Mouse (Mus musculus) cerebellum, adult 18-20 months (tissue): ENCODE data around the gene Cyb5rl.

ENCODE experiments used
- DNase-seq, 2 experiments: peaks; one replicate each; pipeline ENCODE4 v3.0.0; 2021

Cyb5rl gene

DNA sequence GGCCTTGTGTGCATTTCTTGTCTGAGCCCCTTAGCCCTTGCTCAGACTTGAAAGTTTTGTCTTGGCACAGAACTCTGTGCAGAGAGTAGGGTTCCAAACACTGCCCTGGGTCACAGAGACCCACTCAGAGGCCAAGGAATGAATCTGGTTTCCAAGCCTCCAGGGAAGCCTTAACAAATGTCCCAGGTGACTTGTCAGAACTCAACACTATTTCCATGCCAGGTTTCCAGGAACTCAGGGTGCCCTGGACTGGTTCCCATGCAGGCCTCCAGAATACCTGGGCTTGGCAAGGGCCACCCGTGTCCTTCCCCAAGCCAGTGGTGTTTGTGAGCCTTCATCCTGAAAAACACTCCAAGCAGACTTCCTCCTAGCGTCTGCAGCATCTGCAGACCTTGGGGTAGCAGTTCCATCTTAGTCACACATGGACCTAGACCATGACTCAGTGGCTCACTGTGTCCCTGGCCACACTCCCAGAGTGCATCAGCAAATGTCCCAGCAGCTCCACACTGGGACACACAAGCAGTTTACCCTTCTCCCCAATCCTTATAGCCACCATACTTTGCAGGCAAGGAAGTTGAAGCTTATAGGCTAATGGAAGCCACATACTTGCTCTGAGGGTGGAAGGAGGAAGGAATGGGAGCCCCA lies 51.1 kb downstream of the Cyb5rl start:
- DNase-seq = no peak

DNA sequence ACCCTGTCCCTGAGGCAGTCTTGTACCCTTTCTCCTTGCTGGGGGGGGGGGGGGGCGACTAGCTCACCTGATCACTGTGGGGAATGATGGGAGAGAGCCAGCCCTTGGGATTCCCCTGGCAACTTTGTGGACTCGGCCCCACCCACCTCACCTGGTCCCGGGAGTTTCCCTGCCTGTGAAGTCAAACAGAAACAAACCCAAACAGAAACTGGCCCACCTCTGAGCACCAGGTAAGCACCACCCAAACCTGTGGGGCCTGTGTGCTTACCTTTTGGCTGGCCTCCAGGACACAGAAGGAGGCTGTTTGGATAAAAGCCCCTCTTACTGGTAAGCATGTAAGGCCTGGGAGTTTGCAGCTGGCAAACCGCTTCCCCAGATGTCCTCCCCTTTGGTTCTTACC lies 52.3 kb downstream of the Cyb5rl start:
- no peak for DNase-seq

DNA sequence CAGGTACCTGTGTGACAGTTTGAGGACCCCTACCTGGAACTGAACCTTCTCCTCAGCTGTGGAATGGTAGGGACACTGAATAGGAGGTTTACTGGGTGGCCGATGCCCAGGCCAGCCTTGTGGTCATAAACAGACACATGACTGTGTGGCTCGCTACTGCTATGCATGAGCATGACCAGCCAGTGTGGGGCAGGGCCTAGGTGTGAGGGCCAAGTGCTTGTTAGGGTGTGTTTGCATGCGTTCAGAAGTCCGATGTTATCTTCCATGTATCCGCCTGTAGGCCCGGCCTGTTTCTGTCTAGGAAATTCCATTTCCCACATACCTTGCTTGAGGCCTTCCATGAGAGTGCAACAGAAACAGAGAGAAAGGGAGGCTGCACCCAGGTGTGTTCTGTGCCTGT lies 53.9 kb downstream of the Cyb5rl start:
- no peak for DNase-seq

DNA sequence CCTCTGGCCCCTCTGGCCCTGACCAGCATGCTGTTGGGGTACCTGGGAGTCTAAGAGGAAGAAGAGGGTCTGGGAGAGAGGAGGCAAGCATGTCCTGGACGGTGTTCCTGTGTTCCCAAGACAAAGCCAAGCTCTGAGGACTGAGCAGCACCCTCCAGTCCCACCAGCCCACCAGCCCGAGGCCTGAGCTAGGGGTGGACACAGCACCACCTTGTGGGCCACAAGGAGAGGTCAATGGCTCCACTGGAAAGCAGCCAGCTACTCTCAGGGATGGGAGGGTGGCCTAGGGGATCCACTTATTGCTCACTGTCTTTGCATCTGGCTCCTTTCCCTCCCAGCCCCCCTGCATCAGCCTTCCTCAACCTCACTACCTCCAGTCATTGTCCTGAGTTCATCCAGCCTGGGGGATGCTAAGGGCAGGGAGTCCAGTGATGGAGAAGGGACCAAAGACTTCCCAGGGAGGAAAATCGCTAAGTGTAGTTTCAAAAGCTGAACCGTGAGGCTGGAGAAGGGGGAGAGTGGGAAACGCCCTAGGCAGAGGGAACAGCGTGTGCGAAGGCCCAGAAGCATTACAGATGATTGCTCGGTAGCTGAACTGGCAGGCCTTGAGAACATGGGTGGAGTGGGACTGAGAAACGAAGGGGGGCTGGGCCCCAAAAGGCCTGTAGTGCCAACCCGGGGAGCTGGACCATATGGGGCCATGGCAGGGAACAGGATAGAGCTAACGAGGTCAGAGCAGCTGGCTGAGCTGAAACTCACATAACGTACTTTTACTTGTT lies 54.6 kb downstream of the Cyb5rl start:
- peak; percentile 15 to 22 for DNase-seq

DNA sequence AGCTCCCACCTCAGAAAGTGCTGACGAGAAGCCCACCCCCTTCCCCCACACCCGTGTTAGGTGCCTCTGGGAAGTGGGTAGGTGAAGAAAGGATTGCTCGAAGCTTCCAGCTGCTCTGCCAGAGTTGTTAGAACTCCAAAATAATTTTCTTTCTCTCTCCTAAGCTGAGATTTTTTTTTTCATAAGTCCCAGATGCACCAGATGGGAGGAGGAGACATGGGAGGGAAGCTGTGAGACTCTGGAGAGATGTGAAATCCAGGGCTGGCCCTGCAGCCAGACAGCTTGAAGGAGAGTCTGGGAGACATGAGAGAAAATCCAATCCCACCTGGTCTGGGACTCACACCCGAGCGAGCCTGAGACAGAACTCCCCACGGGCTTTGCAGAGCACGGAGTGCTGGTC lies 57.6 kb downstream of the Cyb5rl start:
- no peak for DNase-seq

DNA sequence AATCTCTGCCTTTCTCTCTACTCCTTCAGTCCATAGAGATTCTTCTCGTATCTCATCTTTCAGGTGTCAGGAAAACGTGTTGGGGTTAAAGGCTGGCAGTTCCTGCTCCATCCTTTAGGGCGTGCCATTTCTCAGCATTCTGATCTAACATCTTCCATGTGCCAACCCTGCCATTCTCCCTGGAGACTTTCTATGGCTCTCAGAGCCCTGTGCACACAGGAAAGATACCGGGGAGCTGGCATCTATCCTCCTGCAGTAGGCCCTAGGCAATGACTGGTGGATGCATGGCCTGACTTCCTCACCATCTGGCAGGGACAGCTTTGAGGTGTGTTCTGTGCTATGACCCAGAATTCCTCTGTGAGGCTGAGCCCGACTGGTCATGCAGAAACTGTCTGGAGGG lies 58.3 kb downstream of the Cyb5rl start:
- peak; percentile 9 to 11 for DNase-seq

DNA sequence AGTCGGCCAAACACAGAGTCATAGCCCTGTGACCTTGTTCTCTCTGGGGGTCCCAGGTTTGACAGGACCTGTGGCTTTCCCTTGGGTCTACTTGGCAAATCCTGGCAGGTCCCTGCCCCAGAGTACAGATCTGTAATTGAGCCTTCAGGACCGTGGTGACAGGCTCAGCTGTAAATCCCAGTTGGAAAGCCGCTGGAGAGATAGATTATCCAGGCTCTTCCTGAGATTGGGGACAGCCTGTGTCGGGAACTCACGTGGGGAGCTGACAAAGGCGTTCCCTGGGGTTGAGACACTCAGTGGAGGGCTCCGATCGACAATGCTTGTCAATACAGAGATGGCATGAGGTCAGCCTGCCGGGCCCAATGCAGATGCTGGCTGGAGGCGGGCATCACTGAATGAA lies 59.6 kb downstream of the Cyb5rl start:
- DNase-seq = no peak

DNA sequence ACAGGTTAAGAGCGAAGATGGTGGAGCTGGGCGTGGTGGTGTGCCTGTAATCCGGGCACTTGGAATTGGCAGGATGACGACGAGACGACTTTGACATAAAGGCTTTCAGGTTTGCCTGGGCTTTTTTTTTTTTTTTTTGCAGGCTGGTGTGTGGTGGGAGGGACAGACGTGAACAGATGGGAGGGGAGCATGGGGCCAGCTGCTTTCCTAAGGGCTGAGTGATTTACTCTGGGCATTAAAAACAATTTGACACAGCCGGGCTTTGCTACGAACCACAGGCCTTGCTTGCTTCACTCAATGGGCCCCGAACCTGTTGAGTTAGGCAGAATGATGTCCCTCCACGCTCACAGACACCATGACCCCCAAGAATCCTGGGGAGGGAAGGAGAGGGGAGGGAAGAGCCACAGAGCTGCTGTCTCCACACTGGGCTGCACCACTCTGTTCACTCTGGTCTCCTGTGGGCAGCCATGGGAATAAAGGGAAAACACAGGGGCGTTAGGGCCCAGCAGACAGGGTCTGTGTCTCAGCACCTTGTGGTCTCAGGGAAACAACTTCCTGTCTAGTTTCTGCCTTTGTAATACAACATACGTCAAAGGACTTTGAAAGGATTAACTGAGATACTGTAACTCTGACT lies 60.2 kb downstream of the Cyb5rl start:
- no peak for DNase-seq

DNA sequence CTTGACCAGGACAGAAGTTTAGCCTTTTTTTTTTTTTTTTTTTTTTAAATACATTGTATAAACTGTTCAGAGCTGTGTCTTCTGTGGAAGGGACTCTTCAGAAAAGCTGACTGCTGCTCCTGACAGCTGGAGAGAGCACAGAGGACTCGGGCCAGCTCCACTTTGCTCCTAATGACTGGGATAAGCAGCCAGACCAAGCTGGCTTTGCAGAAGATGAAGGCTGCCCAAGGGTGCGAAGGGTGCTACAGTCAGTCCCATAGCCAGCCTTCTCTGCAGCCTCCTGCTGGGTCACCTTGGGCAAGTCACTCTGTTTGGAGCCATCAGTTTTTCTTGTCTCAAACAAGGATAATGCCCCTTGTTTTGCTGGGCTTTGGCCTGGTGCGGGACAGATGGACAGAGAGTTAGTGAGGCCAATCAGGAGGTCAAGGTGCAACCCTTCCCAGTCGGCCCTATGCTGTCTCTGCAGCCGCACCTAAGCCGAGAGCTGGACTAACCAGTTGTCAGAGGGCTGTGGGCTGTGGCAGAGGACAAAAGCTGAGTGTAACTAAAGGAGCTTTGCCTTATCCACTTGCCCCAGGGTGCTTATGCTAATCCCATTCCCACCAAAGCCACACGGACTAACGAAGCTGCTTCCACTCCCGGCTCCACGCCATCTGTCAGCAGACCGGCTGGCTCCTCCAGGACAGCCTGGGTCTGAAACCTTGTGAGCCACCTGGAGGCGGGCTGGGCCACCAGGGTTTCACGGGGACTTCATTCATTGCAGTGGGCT lies 61.3 kb downstream of the Cyb5rl start:
- DNase-seq = peak; percentile 57 to 64

DNA sequence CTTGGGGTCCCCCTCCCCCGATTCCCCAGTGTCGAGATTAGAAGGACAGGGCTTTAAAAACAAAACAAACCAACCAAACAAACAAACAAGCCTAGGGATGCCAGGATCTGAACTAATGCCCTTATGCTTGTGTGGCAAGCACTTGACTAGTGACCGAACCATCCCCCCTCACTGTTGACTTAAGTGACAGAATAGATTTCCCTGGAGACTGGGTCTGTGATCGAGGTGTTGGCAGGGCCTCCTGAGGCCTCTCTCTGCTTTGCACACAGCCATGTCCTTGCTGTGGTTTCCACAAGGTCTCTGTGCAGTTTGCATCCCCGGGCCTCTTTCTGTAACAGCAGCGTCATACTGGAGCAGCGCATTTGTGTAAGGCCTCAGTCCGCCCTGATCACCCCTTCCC lies 62.6 kb downstream of the Cyb5rl start:
- DNase-seq = no peak

DNA sequence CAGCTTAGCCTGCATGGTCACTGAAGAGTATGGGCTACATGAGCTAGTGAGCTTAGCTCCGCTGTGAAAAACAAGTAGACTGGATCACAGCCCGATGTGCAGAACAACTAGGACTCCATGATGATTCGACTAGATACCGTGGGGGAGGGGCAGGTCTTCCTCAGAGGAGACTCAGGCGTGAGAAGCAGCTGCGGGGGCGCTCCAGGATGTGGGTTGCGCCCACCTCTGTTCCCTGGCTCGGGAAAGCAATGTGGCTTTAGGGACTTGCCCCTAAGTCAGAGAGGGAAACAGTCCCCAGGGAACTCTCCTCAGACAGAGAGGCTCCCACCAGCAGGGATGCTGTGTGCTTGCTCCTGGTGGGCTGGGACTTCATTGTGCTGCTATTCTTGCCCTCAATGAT lies 63.7 kb downstream of the Cyb5rl start:
- no peak for DNase-seq

DNA sequence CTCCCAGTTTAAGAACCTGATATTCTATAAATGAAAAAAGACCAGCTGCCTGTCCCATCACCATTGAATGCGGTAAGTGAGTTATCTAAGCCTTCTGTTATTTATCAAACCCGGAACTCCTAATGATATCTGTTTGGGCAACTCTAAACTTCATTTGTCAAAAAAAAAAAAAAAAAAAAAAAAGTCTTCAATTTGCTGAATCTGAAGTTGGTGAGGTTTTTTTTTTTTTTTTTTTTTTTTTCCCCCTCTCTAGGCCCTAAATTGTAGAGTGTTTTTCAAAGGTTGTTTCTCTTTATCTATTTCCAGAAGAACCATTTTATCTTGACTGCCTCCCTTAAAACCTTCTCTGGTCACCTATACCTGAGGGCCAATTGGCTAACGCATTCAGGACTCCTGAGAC lies 68.1 kb downstream of the Cyb5rl start:
- DNase-seq = no peak

DNA sequence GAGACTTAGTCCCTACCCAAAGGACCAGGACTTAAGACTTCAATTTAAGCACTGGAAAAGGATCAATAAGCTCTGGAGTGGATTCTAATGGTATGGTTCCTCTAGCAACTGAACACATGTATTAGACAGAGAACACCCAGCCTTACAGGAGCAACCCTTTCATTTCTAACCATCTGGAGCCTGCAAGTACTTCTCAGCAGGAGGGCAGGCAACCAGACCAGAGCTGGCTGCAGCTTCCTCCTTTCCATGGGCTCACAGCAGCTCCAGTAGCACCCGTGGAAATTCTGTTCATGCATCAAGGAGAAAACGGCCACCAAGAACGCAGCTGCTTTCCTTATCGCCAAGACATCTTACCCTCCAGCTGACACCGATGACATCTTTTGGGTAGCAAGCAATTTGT lies 68.9 kb downstream of the Cyb5rl start:
- DNase-seq = peak; percentile 15 to 23

DNA sequence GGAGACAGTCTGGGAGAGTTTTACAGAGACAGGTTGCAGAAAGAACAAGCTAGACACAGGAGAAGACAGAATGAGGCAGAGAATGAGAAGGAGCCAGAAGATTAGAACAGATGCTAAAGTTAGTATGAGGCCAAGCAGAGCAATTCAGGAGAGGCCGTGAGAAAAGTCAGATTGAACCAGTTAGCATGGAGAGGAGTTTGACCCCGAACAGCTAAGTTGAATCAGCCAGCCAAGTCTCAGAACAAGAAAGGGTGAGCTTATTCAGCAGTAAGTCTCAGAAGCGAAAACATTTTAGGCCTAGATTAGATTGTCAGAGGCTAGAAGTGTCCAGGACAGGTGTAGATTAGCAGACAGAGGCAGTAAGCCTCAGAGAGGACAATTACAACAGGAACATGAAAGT lies 69.7 kb downstream of the Cyb5rl start:
- DNase-seq = no peak
